Mouse (Mus musculus) gonadal fat pad, adult 2 months (tissue): Measurements from ENCODE around the gene Trim61. TPM values are rescaled to one million over a fixed set of nuclear protein-coding genes. Genes with fewer than 3 reads are reported as not detected.

Source experiments
- DNase-seq: peaks from one replicate; pipeline ENCODE4 v3.0.0-alpha.2; 2012; ENCODE audit warnings: low read depth
- polyA plus RNA-seq: library from polyadenylated mRNA; depleted of rRNA; stranded (reverse); fragments of >200 nt; gene quantifications from 2 replicates; pipeline ENCODE4 v1.2.3, GENCODE M21; 2012; rRNA removed

Trim61 gene
- polyA plus RNA-seq, 1 experiment, result not detected

GRCm38 (mm10) chr8:64987731-64988130, 30.6 kb downstream of the Trim61 start, which contains the start of gene Trim75:
Gene Trim75 (minus strand): TSS chr8:64987831.
- DNase-seq, result no peak

GRCm38 (mm10) chr8:64983150-64983897, 35.0 kb downstream of the Trim61 start:
- no peak for DNase-seq

Other genes starting within 250 kb of the Trim61 start
- 30.3 and 43.5 TPM in 2 replicates for gene Klhl2, start 168.5 kb downstream of the Trim61 start, polyA plus RNA-seq
- 55.8 and 60.6 TPM in 2 replicates for gene Tmem192, start 71.3 kb downstream of the Trim61 start, polyA plus RNA-seq
- not detected in 2 replicates for gene Trim75, start 30.7 kb downstream of the Trim61 start, polyA plus RNA-seq
- gene Trim60, start 61 bp upstream of the Trim61 start, polyA plus RNA-seq, result not detected in 2 replicates
- gene Apela, start 18.8 kb upstream of the Trim61 start, polyA plus RNA-seq, result not detected in 2 replicates
- gene Gm10663, start 56.5 kb upstream of the Trim61 start, polyA plus RNA-seq, result not detected in 2 replicates
- gene BC030870, start 111.0 kb upstream of the Trim61 start, polyA plus RNA-seq, result not detected in 2 replicates